Mouse (Mus musculus): Measurements from ENCODE around the gene Itpa. TPM values are rescaled to one million over a fixed set of nuclear protein-coding genes. Genes with fewer than 3 reads are reported as not detected.

Gene Itpa
- polyA plus RNA-seq, 1 experiment from 2014 or later = 152 TPM

Other genes starting within 250 kb of the Itpa start
- 125 and 130 TPM in 2 replicates for gene Vps16, start 243.3 kb upstream of the Itpa start, polyA plus RNA-seq (2015; fragmentation: Nextera tagmentation; extraction: Ambion mirVana)
- 9.0 and 10.2 TPM in 2 replicates for gene Pced1a, start 242.9 kb upstream of the Itpa start, polyA plus RNA-seq (2015; fragmentation: Nextera tagmentation; extraction: Ambion mirVana)
- gene Ptpra, start 217.3 kb upstream of the Itpa start, polyA plus RNA-seq (2015; fragmentation: Nextera tagmentation; extraction: Ambion mirVana) = 120 and 122 TPM in 2 replicates
- 73.3 and 82.9 TPM in 2 replicates for gene Mrps26, start 103.9 kb upstream of the Itpa start, polyA plus RNA-seq (2015; fragmentation: Nextera tagmentation; extraction: Ambion mirVana)
- not detected in 2 replicates for gene Oxt, start 91.4 kb upstream of the Itpa start, polyA plus RNA-seq (2015; fragmentation: Nextera tagmentation; extraction: Ambion mirVana)
- gene Avp, start 85.1 kb upstream of the Itpa start, polyA plus RNA-seq (2015; fragmentation: Nextera tagmentation; extraction: Ambion mirVana) = 1.2 and 1.8 TPM in 2 replicates
- gene Fastkd5, start 37.6 kb upstream of the Itpa start, polyA plus RNA-seq (2015; fragmentation: Nextera tagmentation; extraction: Ambion mirVana) = 14.7 and 14.8 TPM in 2 replicates
- gene Ubox5, start 37.6 kb upstream of the Itpa start, polyA plus RNA-seq (2015; fragmentation: Nextera tagmentation; extraction: Ambion mirVana) = 13.0 and 15.5 TPM in 2 replicates
- 5.0 and 5.8 TPM in 2 replicates for gene Lzts3, start 24.8 kb upstream of the Itpa start, polyA plus RNA-seq (2015; fragmentation: Nextera tagmentation; extraction: Ambion mirVana)
- 53.0 and 55.9 TPM in 2 replicates for gene Ddrgk1, start 3.0 kb upstream of the Itpa start, polyA plus RNA-seq (2015; fragmentation: Nextera tagmentation; extraction: Ambion mirVana)
- gene Slc4a11, start 29.9 kb downstream of the Itpa start, polyA plus RNA-seq (2015; fragmentation: Nextera tagmentation; extraction: Ambion mirVana) = 1.0 and 1.8 TPM in 2 replicates
- gene 4930402H24Rik, start 238.8 kb downstream of the Itpa start, polyA plus RNA-seq (2015; fragmentation: Nextera tagmentation; extraction: Ambion mirVana) = 78.5 and 86.3 TPM in 2 replicates
- 8.4 and 8.9 TPM in 2 replicates for gene Atrn, start 238.9 kb downstream of the Itpa start, polyA plus RNA-seq (2015; fragmentation: Nextera tagmentation; extraction: Ambion mirVana)

Measured in forebrain, embryonic 13.5 days (tissue).